Mouse (Mus musculus) olfactory bulb, adult 2 months (tissue): ENCODE results near the gene 1700092M07Rik.

Source experiments
- CTCF ChIP-seq: fragments of 200-500 bp; IDR thresholded peaks from 2 replicates; pipeline ENCODE4 v1.5.1; 2012; ENCODE audit warnings: low read depth, mild to moderate bottlenecking, low read length, moderate library complexity; ENCODE audit not compliant: insufficient read depth
- POLR2A ChIP-seq: fragments of 200-500 bp; IDR thresholded peaks from 2 replicates; pipeline ENCODE4 v1.6.1; 2012; ENCODE audit warnings: mild to moderate bottlenecking, low read depth, low read length, moderate library complexity; ENCODE audit not compliant: insufficient read depth

- TF ChIP-seq POLR2A (no peak), CTCF (no peak)
These were observed 18.4 kb downstream of the 1700092M07Rik start for GRCm38 (mm10) chr19:8758899-8759298.
